Mouse (Mus musculus) stomach, embryonic 15.5 days (tissue): ENCODE measurements around the gene Zfp248. TPM values are rescaled to one million over a fixed set of nuclear protein-coding genes. Genes with fewer than 3 reads are reported as not detected.
A peak's percentile ranks its signal among the peaks of the same experiment; 100 is the strongest.

Experiments
- ATAC-seq: fragments of 200-750 bp; cut with Nextera tagmentation; 2 replicates; pipeline ENCODE4 v1.8.0; 2017; ENCODE audit warnings: low read depth, moderate number of reproducible peaks, moderate TSS enrichment; ENCODE audit not compliant: insufficient read depth, low FRiP score
- H3K27ac ChIP-seq: fragments of 300-500 bp; sonication (generic); 2 replicates; pipeline ENCODE4 v1.5.1; 2015; ENCODE audit warnings: mild to moderate bottlenecking, inconsistent platforms
- H3K27me3 ChIP-seq: fragments of 300-500 bp; sonication (generic); replicated peaks from 2 replicates; pipeline ENCODE4 v1.6.1; 2015; ENCODE audit warnings: inconsistent platforms
- H3K36me3 ChIP-seq: fragments of 300-500 bp; sonication (generic); 2 replicates; pipeline ENCODE4 v1.6.1; 2015; ENCODE audit warnings: inconsistent platforms
- H3K4me1 ChIP-seq: fragments of 300-500 bp; sonication (generic); 2 replicates; pipeline ENCODE4 v1.6.1; 2015; ENCODE audit warnings: inconsistent platforms
- H3K4me2 ChIP-seq: fragments of 300-500 bp; sonication (generic); 2 replicates; pipeline ENCODE4 v1.6.1; 2015; ENCODE audit warnings: mild to moderate bottlenecking, inconsistent platforms
- H3K4me3 ChIP-seq: fragments of 300-500 bp; sonication (generic); replicated peaks from 2 replicates; pipeline ENCODE4 v1.5.1; 2015; ENCODE audit warnings: inconsistent platforms
- H3K9ac ChIP-seq: fragments of 300-500 bp; sonication (generic); 2 replicates; pipeline ENCODE4 v1.6.1; 2015; ENCODE audit warnings: inconsistent platforms
- H3K9me3 ChIP-seq: fragments of 300-500 bp; sonication (generic); 2 replicates; pipeline ENCODE4 v1.6.1; 2016; ENCODE audit warnings: inconsistent platforms
- WGBS: fragments of 180-500 bp; shearing (Covaris S2); methylation state at CpG from one replicate; pipeline ENCODE4 v1.1.7; 2015; 5-methylcytosine and 5-hydroxymethylcytosine counted together
- polyA plus RNA-seq: library from polyadenylated mRNA; unstranded; fragments of >200 nt; fragmentation: Nextera tagmentation; extraction: Ambion mirVana; gene quantifications from 2 replicates; pipeline ENCODE4 v1.2.1, GENCODE M21; 2015

Zfp248 gene
- polyA plus RNA-seq: 6.5 and 7.1 TPM in 2 replicates

- H3K27me3 ChIP-seq: no peaks in the 10 kb centered on the region
- peak within 1 kb of the TSS; percentile 86 for H3K4me2 ChIP-seq
- H3K4me1 ChIP-seq: peaks cover 4% of the 10 kb centered on the region; the same call in 1 of the 2 replicates
- under 1% methylated on average over 43 of the region's 43 CpGs for whole genome bisulfite sequencing
- peak within 1 kb of the TSS; percentile 80 for H3K9ac ChIP-seq
- no peaks in the 10 kb centered on the region for H3K9me3 ChIP-seq
- H3K27ac ChIP-seq: peak within 1 kb of the TSS; percentile 95
- peak within 1 kb of the TSS; percentile 77 for H3K4me3 ChIP-seq
- ATAC-seq: peak; percentile 92
- H3K36me3 ChIP-seq: no peaks in the 10 kb centered on the region
Measured at GRCm38 (mm10) chr6:118455042-118455631, at the start of gene Zfp248. Gene Zfp248 (minus strand): TSS chr6:118455528.

- no peak for ATAC-seq
- H3K4me2 ChIP-seq: no peak overlapping the region
Measured at GRCm38 (mm10) chr6:118499010-118499409, 43.7 kb upstream of the Zfp248 start.

GRCm38 (mm10) chr6:118482125-118482524 is 26.8 kb upstream of the Zfp248 start:
- Histone ChIP-seq H3K36me3 (no peaks in the 10 kb centered on the region), H3K27me3 (no peaks in the 10 kb centered on the region), H3K27ac (no peak overlapping the region), H3K9ac (no peak overlapping the region), H3K9me3 (no peaks in the 10 kb centered on the region), H3K4me1 (no peaks in the 10 kb centered on the region), H3K4me3 (no peak overlapping the region), H3K4me2 (no peak overlapping the region)
- ATAC-seq: no peak
- 81% methylated on average over 1 of the region's 1 CpGs for WGBS

More at GRCm38 (mm10) chr6:118499010-118499409, 43.7 kb upstream of the Zfp248 start:
- Histone ChIP-seq H3K36me3 (no peaks in the 10 kb centered on the region; the same call in 1 of the 2 replicates), H3K27ac (no peak overlapping the region), H3K27me3 (no peaks in the 10 kb centered on the region), H3K9ac (no peak overlapping the region), H3K9me3 (no peaks in the 10 kb centered on the region), H3K4me3 (no peak overlapping the region), H3K4me1 (no peaks in the 10 kb centered on the region)
- 83% methylated on average over 7 of the region's 7 CpGs for WGBS

- Histone ChIP-seq H3K4me3 (peak within 1 kb of the TSS; percentile 59), H3K27ac (peak within 1 kb of the TSS; percentile 87), H3K4me2 (peak within 1 kb of the TSS; percentile 76), H3K36me3 (no peaks in the 10 kb centered on the region), H3K27me3 (no peaks in the 10 kb centered on the region), H3K9ac (peak within 1 kb of the TSS; percentile 48), H3K9me3 (no peaks in the 10 kb centered on the region), H3K4me1 (no peaks in the 10 kb centered on the region)
- under 1% methylated on average over 32 of the region's 57 CpGs for WGBS
- peak; percentile 87 for ATAC-seq
Measured at GRCm38 (mm10) chr6:118478957-118479708, 23.8 kb upstream of the Zfp248 start, which contains the start of gene Zfp9. Gene Zfp9 (minus strand): TSS chr6:118479320.

- H3K9ac ChIP-seq: peak overlapping the region; percentile 48
- H3K9me3 ChIP-seq: no peaks in the 10 kb centered on the region
- peak overlapping the region; percentile 87 for H3K27ac ChIP-seq
- H3K4me2 ChIP-seq: peak overlapping the region; percentile 76
- peak overlapping the region; percentile 59 for H3K4me3 ChIP-seq
- no peaks in the 10 kb centered on the region for H3K4me1 ChIP-seq
- 32% methylated on average over 10 of the region's 10 CpGs for WGBS
- H3K36me3 ChIP-seq: no peaks in the 10 kb centered on the region
- no peaks in the 10 kb centered on the region for H3K27me3 ChIP-seq
- no peak for ATAC-seq
Measured at GRCm38 (mm10) chr6:118477875-118478785, 22.8 kb upstream of the Zfp248 start.

GRCm38 (mm10) chr6:118462069-118462705 is 6.9 kb upstream of the Zfp248 start:
- Histone ChIP-seq H3K4me3 (no peak overlapping the region), H3K4me2 (no peak overlapping the region), H3K27ac (no peak overlapping the region), H3K27me3 (no peaks in the 10 kb centered on the region), H3K9me3 (no peaks in the 10 kb centered on the region), H3K9ac (no peak overlapping the region), H3K4me1 (no peaks in the 10 kb centered on the region), H3K36me3 (peaks cover 9% of the 10 kb centered on the region; the same call in 1 of the 2 replicates)
- ATAC-seq: no peak
- 82% methylated on average over 15 of the region's 15 CpGs for WGBS

- ATAC-seq: no peak
- no peaks in the 10 kb centered on the region for H3K27me3 ChIP-seq
- H3K27ac ChIP-seq: no peak overlapping the region
- H3K36me3 ChIP-seq: no peaks in the 10 kb centered on the region
- H3K4me1 ChIP-seq: peaks cover 4% of the 10 kb centered on the region; the same call in 1 of the 2 replicates
- H3K9ac ChIP-seq: no peak overlapping the region
- no peak overlapping the region for H3K4me3 ChIP-seq
- no peak overlapping the region for H3K4me2 ChIP-seq
- H3K9me3 ChIP-seq: no peaks in the 10 kb centered on the region
- WGBS: 81% methylated on average over 1 of the region's 1 CpGs
Measured at GRCm38 (mm10) chr6:118457726-118458125, 2.4 kb upstream of the Zfp248 start.

GRCm38 (mm10) chr6:118454452-118454851 is 876 bp downstream of the Zfp248 start:
- Histone ChIP-seq H3K27me3 (no peaks in the 10 kb centered on the region), H3K27ac (peak overlapping the region; percentile 95; the same call in 1 of the 2 replicates), H3K36me3 (no peaks in the 10 kb centered on the region), H3K4me1 (peaks cover 4% of the 10 kb centered on the region; the same call in 1 of the 2 replicates), H3K9me3 (no peaks in the 10 kb centered on the region), H3K4me3 (peak overlapping the region; percentile 77), H3K4me2 (peak overlapping the region; percentile 86), H3K9ac (no peak overlapping the region; the same call in 1 of the 2 replicates)
- no peak for ATAC-seq
- WGBS: 28% methylated on average over 8 of the region's 8 CpGs

GRCm38 (mm10) chr6:118431502-118431901 is 23.8 kb downstream of the Zfp248 start:
- no peak overlapping the region for H3K27ac ChIP-seq
- no peak overlapping the region for H3K4me2 ChIP-seq
- no peaks in the 10 kb centered on the region for H3K4me1 ChIP-seq
- H3K4me3 ChIP-seq: no peak overlapping the region
- H3K9ac ChIP-seq: no peak overlapping the region
- 84% methylated on average over 4 of the region's 4 CpGs for WGBS
- no peaks in the 10 kb centered on the region for H3K27me3 ChIP-seq
- H3K9me3 ChIP-seq: no peaks in the 10 kb centered on the region
- no peak for ATAC-seq
- peaks cover 27% of the 10 kb centered on the region for H3K36me3 ChIP-seq

GRCm38 (mm10) chr6:118426666-118427065 is 28.7 kb downstream of the Zfp248 start:
- no peaks in the 10 kb centered on the region for H3K27me3 ChIP-seq
- no peak for ATAC-seq
- no peak overlapping the region for H3K4me3 ChIP-seq
- H3K4me2 ChIP-seq: no peak overlapping the region
- peaks cover 24% of the 10 kb centered on the region for H3K36me3 ChIP-seq
- 74% methylated on average over 1 of the region's 1 CpGs for WGBS
- no peak overlapping the region for H3K27ac ChIP-seq
- H3K4me1 ChIP-seq: no peaks in the 10 kb centered on the region
- no peaks in the 10 kb centered on the region for H3K9me3 ChIP-seq
- no peak overlapping the region for H3K9ac ChIP-seq
